Mouse (Mus musculus) MEL (cell line): ENCODE results near the gene Tmem242. TPM values are rescaled to one million over a fixed set of nuclear protein-coding genes. Genes with fewer than 3 reads are reported as not detected.

ENCODE experiments used
- DNase-seq: peaks from one replicate; pipeline ENCODE4 v3.0.0; 2011; ENCODE audit warnings: low read depth, low spot score
- H3K27ac ChIP-seq: 2 replicates; pipeline ENCODE4 v1.5.1; 2012; ENCODE audit warnings: low read depth, mild to moderate bottlenecking, control low read depth, low read length, moderate library complexity; ENCODE audit not compliant: control insufficient read depth
- H3K27me3 ChIP-seq, 2 experiments: fragments of 150-350 bp in 1 of 2; sonication (generic) in 1 of 2; 2 replicates each; pipeline ENCODE4 v1.6.1; 2012; ENCODE audit warnings: low read length in 2 of 2, mild to moderate bottlenecking in 2 of 2, improper control_type of control experiment in 1 of 2, moderate library complexity in 1 of 2; ENCODE audit not compliant: insufficient read depth in 2 of 2, control insufficient read depth in 1 of 2
- H3K36me3 ChIP-seq, 2 experiments: 2 replicates each; pipeline ENCODE4 v1.6.1; 2012 to 2014; ENCODE audit warnings: low read length in 2 of 2, improper control_type of control experiment in 1 of 2, inconsistent platforms in 1 of 2, mild to moderate bottlenecking in 1 of 2; ENCODE audit not compliant: insufficient read depth in 2 of 2, control insufficient read depth in 1 of 2
- H3K4me1 ChIP-seq, 2 experiments: fragments of 150-350 bp in 1 of 2; sonication (generic) in 1 of 2; 2 replicates each; pipeline ENCODE4 v1.6.1; 2012; ENCODE audit warnings: low read length in 2 of 2, improper control_type of control experiment in 1 of 2, mild to moderate bottlenecking in 1 of 2; ENCODE audit not compliant: insufficient read depth in 2 of 2, control insufficient read depth in 1 of 2
- H3K4me3 ChIP-seq, 2 experiments: fragments of 150-350 bp in 1 of 2; sonication (generic) in 1 of 2; 2 replicates each; pipeline ENCODE4 v1.5.1; 2012; ENCODE audit warnings: low read depth in 2 of 2, low read length in 2 of 2, mild to moderate bottlenecking in 2 of 2, moderate library complexity in 2 of 2, control low read depth in 1 of 2, improper control_type of control experiment in 1 of 2; ENCODE audit not compliant: control insufficient read depth in 1 of 2, insufficient read depth in 1 of 2
- H3K79me2 ChIP-seq: 2 replicates; pipeline ENCODE4 v1.6.1; 2012; ENCODE audit warnings: mild to moderate bottlenecking, low read length, moderate library complexity; ENCODE audit not compliant: control insufficient read depth, poor library complexity, insufficient read depth
- H3K9ac ChIP-seq: 2 replicates; pipeline ENCODE4 v1.6.1; 2012; ENCODE audit warnings: low read depth, mild to moderate bottlenecking, control low read depth, low read length, moderate library complexity; ENCODE audit not compliant: control insufficient read depth, poor library complexity, severe bottlenecking
- H3K9me3 ChIP-seq: fragments of 150-350 bp; sonication (generic); replicated peaks from 2 replicates; pipeline ENCODE4 v1.6.1; 2012; ENCODE audit warnings: mild to moderate bottlenecking, low read length, improper control_type of control experiment, moderate library complexity; ENCODE audit not compliant: insufficient read depth
- BHLHE40 ChIP-seq: IDR thresholded peaks from 2 replicates; pipeline ENCODE4 v1.6.1; 2012; ENCODE audit warnings: low read depth, mild to moderate bottlenecking, inconsistent platforms, low read length, improper control_type of control experiment, borderline replicate concordance
- CHD1 ChIP-seq: IDR thresholded peaks from 2 replicates; pipeline ENCODE4 v1.6.1; 2012; ENCODE audit warnings: low read depth, mild to moderate bottlenecking, inconsistent platforms, low read length, improper control_type of control experiment
- CTCF ChIP-seq, 3 experiments: IDR thresholded peaks in 2 of 3; conservative IDR thresholded peaks in 1 of 3; 2 replicates each; pipeline ENCODE4 v1.5.1; 2011 to 2012; ENCODE audit warnings: low read length in 3 of 3, low read depth in 2 of 3, mild to moderate bottlenecking in 2 of 3, improper control_type of control experiment in 1 of 3, inconsistent platforms in 1 of 3, mixed read lengths in 1 of 3, moderate library complexity in 1 of 3; ENCODE audit not compliant: control insufficient read depth in 1 of 3, insufficient read depth in 1 of 3, poor library complexity in 1 of 3, severe bottlenecking in 1 of 3
- E2F4 ChIP-seq: IDR thresholded peaks from 2 replicates; pipeline ENCODE4 v1.6.1; 2011; ENCODE audit warnings: low read depth, low read length, improper control_type of control experiment, borderline replicate concordance
- ETS1 ChIP-seq: IDR thresholded peaks from 2 replicates; pipeline ENCODE4 v1.6.1; 2012; ENCODE audit warnings: low read depth, mild to moderate bottlenecking, inconsistent platforms, low read length, improper control_type of control experiment, moderate library complexity
- HCFC1 ChIP-seq: IDR thresholded peaks from 2 replicates; pipeline ENCODE4 v1.6.1; 2012; ENCODE audit warnings: low read depth, mild to moderate bottlenecking, inconsistent platforms, low read length, improper control_type of control experiment, moderate library complexity
- KAT2A ChIP-seq: conservative IDR thresholded peaks from 2 replicates; pipeline ENCODE4 v1.6.1; 2012; ENCODE audit warnings: low read depth, low read length, improper control_type of control experiment, inconsistent platforms
- MAFK ChIP-seq: IDR thresholded peaks from 2 replicates; pipeline ENCODE4 v1.6.1; 2011; ENCODE audit warnings: low read depth, mild to moderate bottlenecking, low read length, improper control_type of control experiment, borderline replicate concordance
- MAX ChIP-seq: IDR thresholded peaks from 2 replicates; pipeline ENCODE4 v1.6.1; 2011; ENCODE audit warnings: low read length, improper control_type of control experiment
- MEF2A ChIP-seq: IDR thresholded peaks from 2 replicates; pipeline ENCODE4 v1.6.1; 2014; ENCODE audit warnings: low read depth, mild to moderate bottlenecking, inconsistent platforms, low read length, improper control_type of control experiment; ENCODE audit not compliant: poor library complexity, insufficient replicate concordance, severe bottlenecking; ENCODE audit errors: extremely low read depth
- MXI1 ChIP-seq: IDR thresholded peaks from 2 replicates; pipeline ENCODE4 v1.6.1; 2011; ENCODE audit warnings: mild to moderate bottlenecking, low read depth, low read length, improper control_type of control experiment
- MYB ChIP-seq: IDR thresholded peaks from 2 replicates; pipeline ENCODE4 v1.6.1; 2011; ENCODE audit warnings: mild to moderate bottlenecking, low read depth, low read length, improper control_type of control experiment
- NRF1 ChIP-seq: IDR thresholded peaks from 2 replicates; pipeline ENCODE4 v1.6.1; 2014; ENCODE audit warnings: low read depth, mild to moderate bottlenecking, inconsistent platforms, low read length, improper control_type of control experiment, moderate library complexity; ENCODE audit not compliant: poor library complexity, insufficient read depth, severe bottlenecking
- POLR2A ChIP-seq, 2 experiments: IDR thresholded peaks; 2 replicates each; pipeline ENCODE4 v1.6.1; 2011 to 2012; ENCODE audit warnings: low read length in 2 of 2, mild to moderate bottlenecking in 2 of 2, control low read depth in 1 of 2, improper control_type of control experiment in 1 of 2, low read depth in 1 of 2, moderate library complexity in 1 of 2; ENCODE audit not compliant: control insufficient read depth in 1 of 2, insufficient read depth in 1 of 2, poor library complexity in 1 of 2
- POLR2AphosphoS5 ChIP-seq: IDR thresholded peaks from 2 replicates; pipeline ENCODE4 v1.6.1; 2012; ENCODE audit warnings: low read depth, borderline replicate concordance, mild to moderate bottlenecking, inconsistent platforms, low read length, moderate library complexity, mixed read lengths
- RAD21 ChIP-seq: IDR thresholded peaks from 2 replicates; pipeline ENCODE4 v1.6.1; 2011; ENCODE audit warnings: mild to moderate bottlenecking, low read depth, low read length, improper control_type of control experiment
- RCOR1 ChIP-seq: IDR thresholded peaks from 2 replicates; pipeline ENCODE4 v1.6.1; 2012; ENCODE audit warnings: low read depth, mild to moderate bottlenecking, inconsistent platforms, low read length, improper control_type of control experiment
- SIN3A ChIP-seq: IDR thresholded peaks from 2 replicates; pipeline ENCODE4 v1.6.1; 2012; ENCODE audit warnings: low read length, improper control_type of control experiment, inconsistent platforms
- SMC3 ChIP-seq: IDR thresholded peaks from 2 replicates; pipeline ENCODE4 v1.6.1; 2011; ENCODE audit warnings: low read depth, low read length, improper control_type of control experiment
- TBP ChIP-seq: IDR thresholded peaks from 2 replicates; pipeline ENCODE4 v1.8.0; 2011; ENCODE audit warnings: low read depth, low read length, improper control_type of control experiment
- UBTF ChIP-seq: IDR thresholded peaks from 2 replicates; pipeline ENCODE4 v1.6.1; 2012; ENCODE audit warnings: low read depth, mild to moderate bottlenecking, inconsistent platforms, low read length, improper control_type of control experiment, moderate library complexity, borderline replicate concordance; ENCODE audit not compliant: insufficient read depth
- USF1 ChIP-seq: IDR thresholded peaks from 2 replicates; pipeline ENCODE4 v1.6.1; 2014; ENCODE audit warnings: low read depth, mild to moderate bottlenecking, inconsistent platforms, low read length, improper control_type of control experiment, moderate library complexity
- USF2 ChIP-seq, 2 experiments: IDR thresholded peaks; 2 replicates each; pipeline ENCODE4 v1.6.1; 2011 to 2012; ENCODE audit warnings: improper control_type of control experiment in 2 of 2, low read length in 2 of 2, borderline replicate concordance in 1 of 2, inconsistent platforms in 1 of 2, low read depth in 1 of 2, mild to moderate bottlenecking in 1 of 2; ENCODE audit not compliant: insufficient read depth in 1 of 2
- ZMIZ1 ChIP-seq: IDR thresholded peaks from 2 replicates; pipeline ENCODE4 v1.6.1; 2012; ENCODE audit warnings: low read depth, mild to moderate bottlenecking, inconsistent platforms, low read length, improper control_type of control experiment, moderate library complexity
- ZNF384 ChIP-seq: IDR thresholded peaks from 2 replicates; pipeline ENCODE4 v1.6.1; 2012; ENCODE audit warnings: low read depth, mild to moderate bottlenecking, inconsistent platforms, low read length, improper control_type of control experiment
- polyA plus RNA-seq, 2 experiments: library from polyadenylated mRNA; stranded (reverse) in 1 of 2; unstranded in 1 of 2; fragments of >175 nt in 1 of 2; fragments of >200 nt in 1 of 2; gene quantifications; 2 replicates each; pipeline versions ENCODE4 v1.2.1 to v1.2.4; 2012; ENCODE audit warnings: low replicate concordance in 2 of 2, low read depth in 1 of 2; ENCODE audit not compliant: insufficient read length in 2 of 2, insufficient read depth in 1 of 2, missing spikeins in 1 of 2
- total RNA-seq: library from RNA; depleted of rRNA; stranded (reverse); fragments of 300-350 nt; gene quantifications from 2 replicates; pipeline ENCODE4 v1.2.3, GENCODE M21; 2012

The Tmem242 gene
- total and polyA plus RNA-seq, 3 experiments = 27.0 to 49.2 TPM; not detected in 1

DNA sequence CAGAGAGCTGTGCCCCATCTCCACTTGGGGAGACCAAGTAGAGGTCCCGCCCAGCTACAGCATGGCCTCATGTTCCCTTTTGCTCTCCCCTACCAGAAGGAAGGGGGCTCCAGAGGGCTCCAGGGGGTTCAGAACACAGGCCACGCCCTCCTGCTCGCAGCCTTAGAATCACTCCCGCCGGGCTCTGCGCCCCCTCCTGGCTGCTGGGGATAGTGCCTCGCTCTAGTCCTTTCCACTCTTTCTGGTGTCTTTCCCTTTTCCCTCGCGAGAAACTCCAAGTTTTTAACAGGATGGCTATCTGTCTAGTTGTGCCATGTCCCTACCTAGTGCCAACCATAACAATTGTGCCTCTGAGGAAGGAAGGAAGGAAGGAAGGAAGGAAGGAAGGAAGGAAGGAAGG, 38.0 kb downstream of the Tmem242 start (continued):
- TF ChIP-seq HCFC1 = no peak

DNA sequence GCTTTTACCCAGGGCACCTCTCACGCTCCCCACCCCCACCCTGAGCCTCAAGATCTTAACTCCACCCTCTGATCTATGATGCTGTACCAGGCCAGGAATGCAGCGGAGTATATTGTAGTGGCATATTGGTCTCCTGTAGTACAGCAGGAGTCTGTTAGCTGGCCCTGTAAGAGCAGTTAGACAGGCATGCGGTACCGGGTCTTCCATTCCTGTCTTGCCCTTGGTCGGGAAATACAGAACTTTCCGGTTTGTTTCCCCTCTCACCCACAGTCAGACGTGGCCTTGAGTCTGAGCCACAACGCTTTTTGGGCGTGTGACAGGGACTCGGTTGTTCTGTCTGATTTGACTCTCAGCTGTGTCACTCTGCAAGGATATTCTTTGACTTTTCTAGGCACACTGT, 38.8 kb downstream of the Tmem242 start:
- Histone ChIP-seq H3K27me3 (no peaks in the 10 kb centered on the region), H3K4me1 (peaks cover 3 to 13% of the 10 kb centered on the region in 2 experiments)

DNA sequence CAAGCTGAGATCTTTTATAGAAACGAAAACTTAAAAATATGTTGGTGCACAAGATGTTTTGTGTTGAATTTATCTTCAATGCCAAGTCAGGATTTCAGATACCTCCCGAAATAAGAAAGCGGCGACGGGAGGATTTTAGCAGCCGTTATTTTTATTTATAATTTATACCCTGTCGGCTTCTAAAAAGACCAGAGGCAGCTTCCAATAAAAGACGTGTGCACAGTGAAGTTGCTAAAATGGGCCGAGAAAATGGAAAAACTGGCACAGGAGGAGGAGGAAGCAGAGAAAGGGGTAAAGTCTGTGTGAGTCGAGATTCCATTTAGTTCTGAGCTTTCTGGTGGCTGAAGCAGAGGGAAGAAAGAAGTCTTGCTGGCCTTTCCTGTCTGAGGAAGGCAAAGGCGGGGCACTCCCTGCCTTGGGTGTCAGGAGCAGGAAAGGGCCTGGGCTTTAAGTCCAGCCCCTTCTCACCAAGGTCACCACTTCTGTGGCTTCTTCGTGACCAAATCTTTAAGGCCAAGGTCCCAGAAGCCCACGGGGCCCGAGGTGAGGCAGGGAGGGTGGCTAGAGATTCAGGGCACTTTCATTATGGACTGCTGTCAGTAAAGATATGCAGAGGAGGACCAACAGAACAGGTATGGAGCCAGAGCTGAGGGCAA, 39.5 kb downstream of the Tmem242 start:
- H3K27me3 ChIP-seq = no peaks in the 10 kb centered on the region
- TF ChIP-seq ZNF384 (no peak), MXI1 (no peak), RAD21 (no peak), SMC3 (no peak), NRF1 (no peak), USF1 (no peak), ZMIZ1 (no peak)
- H3K27ac ChIP-seq = no peak overlapping the region
- peaks cover 0 to under 1% of the 10 kb centered on the region in 2 experiments; a peak in 1 of 4 replicates for H3K36me3 ChIP-seq
- DNase-seq = no peak
- no peaks in the 10 kb centered on the region for H3K9me3 ChIP-seq
- peaks cover 0 to 9% of the 10 kb centered on the region in 2 experiments for H3K4me1 ChIP-seq
- no peak overlapping the region for H3K9ac ChIP-seq
- H3K4me3 ChIP-seq = no peak overlapping the region
- peaks cover 5% of the 10 kb centered on the region; the same call in 1 of the 2 replicates for H3K79me2 ChIP-seq

More for the DNA sequence above, 38.8 kb downstream of the Tmem242 start:
- DNase-seq = no peak
- Histone ChIP-seq H3K79me2 (peaks cover 9% of the 10 kb centered on the region; the same call in 1 of the 2 replicates), H3K4me3 (no peak overlapping the region), H3K9me3 (no peaks in the 10 kb centered on the region), H3K27ac (no peak overlapping the region), H3K36me3 (peaks cover 0 to 6% of the 10 kb centered on the region in 2 experiments; a peak in 2 of 4 replicates), H3K9ac (no peak overlapping the region)
- TF ChIP-seq CTCF (IDR thresholded peaks at IDR 0.05 in 2 of 3, conservative IDR thresholded peaks at IDR 0.05 in 1 of 3; ENCODE audit: control insufficient read depth in 1 of 3, insufficient read depth in 1 of 3, low read depth in 2 of 3, low read length in 3 of 3, poor library complexity in 1 of 3, severe bottlenecking in 1 of 3) (no peak), RCOR1 (no peak), ZNF384 (no peak), USF2 (IDR thresholded peaks at IDR 0.05; ENCODE audit: borderline replicate concordance in 1 of 2, insufficient read depth in 1 of 2, low read depth in 1 of 2, low read length in 2 of 2) (no peak), E2F4 (no peak), POLR2AphosphoS5 (no peak), BHLHE40 (no peak), CHD1 (no peak), MAX (no peak), KAT2A (no peak), POLR2A (IDR thresholded peaks at IDR 0.05; ENCODE audit: control insufficient read depth in 1 of 2, insufficient read depth in 1 of 2, low read depth in 1 of 2, low read length in 2 of 2, poor library complexity in 1 of 2) (no peak), ETS1 (no peak), UBTF (no peak), MAFK (no peak), MYB (no peak), MEF2A (no peak), SIN3A (no peak), TBP (no peak), SMC3 (no peak), HCFC1 (no peak)
